Mouse (Mus musculus): Measurements from ENCODE around the gene Cenpx. TPM values are rescaled to one million over a fixed set of nuclear protein-coding genes. Genes with fewer than 3 reads are reported as not detected.

Gene Cenpx
- polyA plus RNA-seq, 1 experiment from 2014 or later, result 131 TPM

- H3K4me2 ChIP-seq, result no peak overlapping the region
- peak overlapping the region; percentile 73 for H3K27ac ChIP-seq
- 9% methylated on average over 5 of the region's 5 CpGs for WGBS
- H3K9ac ChIP-seq (replicated peaks), result peak overlapping the region; percentile 44; the same call in 1 of the 2 replicates
- H3K4me3 ChIP-seq (replicated peaks), result no peak overlapping the region
- peaks cover 77% of the 10 kb centered on the region for H3K4me1 ChIP-seq (replicated peaks)
- H3K27me3 ChIP-seq, result no peaks in the 10 kb centered on the region
- no peak for ATAC-seq (ENCODE audit: insufficient number of reproducible peaks, insufficient read depth, low FRiP score, low TSS enrichment, low read depth)
- H3K36me3 ChIP-seq, result peaks cover 37% of the 10 kb centered on the region
- no peaks in the 10 kb centered on the region for H3K9me3 ChIP-seq
These were observed 2.9 kb downstream of the Cenpx start for GRCm38 (mm10) chr11:120710672-120711071.

GRCm38 (mm10) chr11:120709551-120709950, 4.0 kb downstream of the Cenpx start:
- peaks cover 82% of the 10 kb centered on the region for H3K4me1 ChIP-seq (replicated peaks)

GRCm38 (mm10) chr11:120707969-120708368, 5.6 kb downstream of the Cenpx start:
- Histone ChIP-seq H3K36me3 (peaks cover 36% of the 10 kb centered on the region), H3K9ac (replicated peaks) (peak overlapping the region; percentile 48)

More at GRCm38 (mm10) chr11:120709551-120709950, 4.0 kb downstream of the Cenpx start:
- no peak for ATAC-seq (ENCODE audit: insufficient number of reproducible peaks, insufficient read depth, low FRiP score, low TSS enrichment, low read depth)
- Histone ChIP-seq H3K4me3 (replicated peaks) (no peak overlapping the region), H3K9me3 (no peaks in the 10 kb centered on the region), H3K4me2 (no peak overlapping the region), H3K27ac (no peak overlapping the region), H3K36me3 (peaks cover 30% of the 10 kb centered on the region), H3K9ac (replicated peaks) (0 out of 2 replicates have a peak overlapping the region, but pooled peaks have one; percentile 40), H3K27me3 (no peaks in the 10 kb centered on the region)
- 69% methylated on average over 2 of the region's 2 CpGs for WGBS

GRCm38 (mm10) chr11:120707225-120707624, 6.3 kb downstream of the Cenpx start:
- Histone ChIP-seq H3K9ac (replicated peaks) (peak overlapping the region; percentile 48), H3K4me2 (peak overlapping the region; percentile 46), H3K36me3 (peaks cover 40% of the 10 kb centered on the region), H3K9me3 (no peaks in the 10 kb centered on the region), H3K27me3 (no peaks in the 10 kb centered on the region), H3K4me3 (replicated peaks) (peak overlapping the region; percentile 11; the same call in 1 of the 2 replicates), H3K27ac (peak overlapping the region; percentile 92), H3K4me1 (replicated peaks) (peaks cover 85% of the 10 kb centered on the region)
- ATAC-seq (ENCODE audit: insufficient number of reproducible peaks, insufficient read depth, low FRiP score, low TSS enrichment, low read depth), result peak; percentile 7; the same call in 1 of the 2 replicates
- 5% methylated on average over 12 of the region's 12 CpGs for WGBS

More at GRCm38 (mm10) chr11:120707969-120708368, 5.6 kb downstream of the Cenpx start:
- Histone ChIP-seq H3K4me2 (peak overlapping the region; percentile 46), H3K9me3 (no peaks in the 10 kb centered on the region), H3K27me3 (no peaks in the 10 kb centered on the region), H3K4me1 (replicated peaks) (peaks cover 92% of the 10 kb centered on the region), H3K4me3 (replicated peaks) (no peak overlapping the region), H3K27ac (peak overlapping the region; percentile 92)
- ATAC-seq (ENCODE audit: insufficient number of reproducible peaks, insufficient read depth, low FRiP score, low TSS enrichment, low read depth), result no peak
- 22% methylated on average over 5 of the region's 5 CpGs for WGBS

- Histone ChIP-seq H3K27ac (peak overlapping the region; percentile 92), H3K9ac (replicated peaks) (no peak overlapping the region), H3K4me3 (replicated peaks) (no peak overlapping the region), H3K36me3 (peaks cover 49% of the 10 kb centered on the region), H3K4me2 (peak overlapping the region; percentile 46; the same call in 1 of the 2 replicates), H3K9me3 (no peaks in the 10 kb centered on the region), H3K4me1 (replicated peaks) (peaks cover 77% of the 10 kb centered on the region), H3K27me3 (no peaks in the 10 kb centered on the region)
- no peak for ATAC-seq (ENCODE audit: insufficient number of reproducible peaks, insufficient read depth, low FRiP score, low TSS enrichment, low read depth)
- WGBS, result 46% methylated on average over 5 of the region's 5 CpGs
These were observed 7.4 kb downstream of the Cenpx start for GRCm38 (mm10) chr11:120706120-120706519.

- Histone ChIP-seq H3K4me2 (peak overlapping the region; percentile 39), H3K9ac (replicated peaks) (peak overlapping the region; percentile 45; the same call in 1 of the 2 replicates), H3K27me3 (no peaks in the 10 kb centered on the region), H3K4me1 (replicated peaks) (peaks cover 66% of the 10 kb centered on the region), H3K36me3 (peaks cover 48% of the 10 kb centered on the region), H3K27ac (peak overlapping the region; percentile 92), H3K4me3 (replicated peaks) (no peak overlapping the region), H3K9me3 (no peaks in the 10 kb centered on the region)
- 11% methylated on average over 8 of the region's 8 CpGs for WGBS
- ATAC-seq (ENCODE audit: insufficient number of reproducible peaks, insufficient read depth, low FRiP score, low TSS enrichment, low read depth), result no peak
These were observed 8.8 kb downstream of the Cenpx start for GRCm38 (mm10) chr11:120704486-120705325.

GRCm38 (mm10) chr11:120703696-120704454, 9.7 kb downstream of the Cenpx start:
- no peak for ATAC-seq (ENCODE audit: insufficient number of reproducible peaks, insufficient read depth, low FRiP score, low TSS enrichment, low read depth)
- peaks cover 42% of the 10 kb centered on the region for H3K36me3 ChIP-seq
- H3K27ac ChIP-seq, result peak overlapping the region; percentile 92
- no peak overlapping the region for H3K4me3 ChIP-seq (replicated peaks)
- H3K9ac ChIP-seq (replicated peaks), result peak overlapping the region; percentile 45; the same call in 1 of the 2 replicates
- peaks cover 58% of the 10 kb centered on the region for H3K4me1 ChIP-seq (replicated peaks)
- no peaks in the 10 kb centered on the region for H3K27me3 ChIP-seq
- H3K9me3 ChIP-seq, result no peaks in the 10 kb centered on the region
- WGBS, result 15% methylated on average over 15 of the region's 15 CpGs
- peak overlapping the region; percentile 39 for H3K4me2 ChIP-seq

- Histone ChIP-seq H3K4me3 (replicated peaks) (no peak overlapping the region), H3K9ac (replicated peaks) (0 out of 2 replicates have a peak overlapping the region, but pooled peaks have one; percentile 5), H3K27me3 (no peaks in the 10 kb centered on the region), H3K4me2 (no peak overlapping the region), H3K9me3 (0 out of 2 replicates have a peak, but pooled peaks cover 4% of the 10 kb centered on the region), H3K4me1 (replicated peaks) (peaks cover 37% of the 10 kb centered on the region), H3K27ac (peak overlapping the region; percentile 41), H3K36me3 (peaks cover 70% of the 10 kb centered on the region)
- no peak for ATAC-seq (ENCODE audit: insufficient number of reproducible peaks, insufficient read depth, low FRiP score, low TSS enrichment, low read depth)
- WGBS, result 38% methylated on average over 10 of the region's 10 CpGs
These were observed 15.8 kb downstream of the Cenpx start for GRCm38 (mm10) chr11:120697741-120698140.

- 91% methylated on average over 6 of the region's 6 CpGs for WGBS
- peak overlapping the region; percentile 87 for H3K27ac ChIP-seq
- H3K4me2 ChIP-seq, result no peak overlapping the region
- H3K4me3 ChIP-seq (replicated peaks), result no peak overlapping the region
- H3K9me3 ChIP-seq, result 0 out of 2 replicates have a peak, but pooled peaks cover 4% of the 10 kb centered on the region
- ATAC-seq (ENCODE audit: insufficient number of reproducible peaks, insufficient read depth, low FRiP score, low TSS enrichment, low read depth), result no peak
- no peak overlapping the region for H3K9ac ChIP-seq (replicated peaks)
- peaks cover 37% of the 10 kb centered on the region for H3K4me1 ChIP-seq (replicated peaks)
- H3K27me3 ChIP-seq, result no peaks in the 10 kb centered on the region
- peaks cover 71% of the 10 kb centered on the region for H3K36me3 ChIP-seq
These were observed 17.0 kb downstream of the Cenpx start for GRCm38 (mm10) chr11:120696568-120696967.

- Histone ChIP-seq H3K4me2 (peak overlapping the region; percentile 11), H3K27me3 (no peaks in the 10 kb centered on the region), H3K9ac (replicated peaks) (peak overlapping the region; percentile 32), H3K36me3 (peaks cover 69% of the 10 kb centered on the region), H3K27ac (peak overlapping the region; percentile 87), H3K4me1 (replicated peaks) (peaks cover 37% of the 10 kb centered on the region), H3K4me3 (replicated peaks) (no peak overlapping the region), H3K9me3 (0 out of 2 replicates have a peak, but pooled peaks cover 4% of the 10 kb centered on the region)
- ATAC-seq (ENCODE audit: insufficient number of reproducible peaks, insufficient read depth, low FRiP score, low TSS enrichment, low read depth), result peak; percentile 64
- WGBS, result 5% methylated on average over 12 of the region's 12 CpGs
These were observed 17.9 kb downstream of the Cenpx start for GRCm38 (mm10) chr11:120695641-120696040.
